Mouse (Mus musculus) CH12.LX (cell line): ENCODE measurements at regions not wholly inside any gene's neighbourhood (a gene's known extent, or its start where the extent isn't known, plus 50 kb on each side); places are given as distances from the start of the nearest gene placed in this dataset.

ENCODE experiments used
- DNase-seq: peaks from one replicate; pipeline ENCODE4 v3.0.0-alpha.2; 2013; ENCODE audit errors: extremely low read depth
- H3K27ac ChIP-seq: 2 replicates; pipeline ENCODE4 v1.5.1; 2012; ENCODE audit warnings: low read depth, mild to moderate bottlenecking, control low read depth, moderate library complexity; ENCODE audit not compliant: insufficient read depth
- H3K27me3 ChIP-seq: replicated peaks from 2 replicates; pipeline ENCODE3; 2012; ENCODE audit warnings: inconsistent platforms
- H3K36me3 ChIP-seq, 2 experiments: replicated peaks in 1 of 2; 2 replicates each; pipeline versions ENCODE3 to v1.6.1; 2012; ENCODE audit warnings: inconsistent platforms in 1 of 2, low read length in 1 of 2, mild to moderate bottlenecking in 1 of 2, mixed read lengths in 1 of 2, moderate library complexity in 1 of 2; ENCODE audit not compliant: control insufficient read depth in 1 of 2, insufficient read depth in 1 of 2
- H3K4me1 ChIP-seq, 2 experiments: 2 replicates each; pipeline ENCODE4 v1.6.1; 2012; ENCODE audit warnings: inconsistent platforms in 1 of 2, moderate library complexity in 1 of 2; ENCODE audit not compliant: insufficient read depth in 2 of 2, control insufficient read depth in 1 of 2
- H3K4me2 ChIP-seq: 2 replicates; pipeline ENCODE4 v1.6.1; 2012; ENCODE audit warnings: low read depth, mild to moderate bottlenecking, control low read depth; ENCODE audit not compliant: poor library complexity, insufficient read depth, severe bottlenecking
- H3K4me3 ChIP-seq, 3 experiments: fragments of 150-350 bp in 1 of 3; sonication (generic) in 1 of 3; replicated peaks in 1 of 3; 2 replicates each; pipeline versions ENCODE3 to v1.5.1; 2011 to 2012; ENCODE audit warnings: low read depth in 2 of 3, low read length in 2 of 3, mild to moderate bottlenecking in 2 of 3, moderate library complexity in 2 of 3, control low read depth in 1 of 3, improper control_type of control experiment in 1 of 3, inconsistent platforms in 1 of 3, mixed read lengths in 1 of 3; ENCODE audit not compliant: poor library complexity in 1 of 3
- H3K79me2 ChIP-seq: replicated peaks from 2 replicates; pipeline ENCODE4 v1.6.1; 2012; ENCODE audit warnings: mild to moderate bottlenecking, moderate library complexity; ENCODE audit not compliant: control insufficient read depth, poor library complexity, insufficient read depth, severe bottlenecking; ENCODE audit errors: extremely low read depth
- H3K9ac ChIP-seq: 2 replicates; pipeline ENCODE4 v1.6.1; 2012; ENCODE audit warnings: low read depth, mild to moderate bottlenecking, control low read depth, moderate library complexity; ENCODE audit not compliant: insufficient read depth
- H3K9me3 ChIP-seq: replicated peaks from 2 replicates; pipeline ENCODE3; 2012; ENCODE audit warnings: low read length, inconsistent platforms, mixed read lengths
- BHLHE40 ChIP-seq: IDR thresholded peaks from 2 replicates; pipeline ENCODE4 v1.6.1; 2011; ENCODE audit warnings: mild to moderate bottlenecking, low read depth, low read length, improper control_type of control experiment
- CHD1 ChIP-seq: IDR thresholded peaks from 2 replicates; pipeline ENCODE4 v1.6.1; 2012; ENCODE audit warnings: low read depth, low read length, improper control_type of control experiment, inconsistent platforms
- E2F4 ChIP-seq: IDR thresholded peaks from 2 replicates; pipeline ENCODE4 v1.6.1; 2011; ENCODE audit warnings: low read depth, low read length, improper control_type of control experiment; ENCODE audit not compliant: insufficient replicate concordance
- EP300 ChIP-seq: IDR thresholded peaks from 2 replicates; pipeline ENCODE4 v1.6.1; 2011; ENCODE audit warnings: low read length, improper control_type of control experiment
- GABPA ChIP-seq: IDR thresholded peaks from 2 replicates; pipeline ENCODE4 v1.6.1; 2012; ENCODE audit warnings: low read depth, low read length, improper control_type of control experiment, inconsistent platforms; ENCODE audit not compliant: insufficient replicate concordance
- HCFC1 ChIP-seq: IDR thresholded peaks from 2 replicates; pipeline ENCODE4 v1.6.1; 2012; ENCODE audit warnings: low read depth, mild to moderate bottlenecking, inconsistent platforms, low read length, improper control_type of control experiment
- JUND ChIP-seq: conservative IDR thresholded peaks from 2 replicates; pipeline ENCODE4 v1.6.1; 2011; ENCODE audit warnings: low read depth, low read length, improper control_type of control experiment
- KAT2A ChIP-seq: IDR thresholded peaks from 2 replicates; pipeline ENCODE4 v1.6.1; 2012; ENCODE audit warnings: low read length, improper control_type of control experiment, inconsistent platforms; ENCODE audit not compliant: insufficient replicate concordance
- MAFK ChIP-seq: IDR thresholded peaks from 2 replicates; pipeline ENCODE4 v1.6.1; 2011; ENCODE audit warnings: low read length, improper control_type of control experiment; ENCODE audit not compliant: insufficient replicate concordance
- MAZ ChIP-seq: IDR thresholded peaks from 2 replicates; pipeline ENCODE4 v1.6.1; 2012; ENCODE audit warnings: low read depth, mild to moderate bottlenecking, inconsistent platforms, low read length, improper control_type of control experiment, moderate library complexity
- MYC ChIP-seq: IDR thresholded peaks from 2 replicates; pipeline ENCODE4 v1.6.1; 2011; ENCODE audit warnings: low read depth, mild to moderate bottlenecking, improper control_type of control experiment, low read length
- NELFE ChIP-seq: IDR thresholded peaks from 2 replicates; pipeline ENCODE4 v1.6.1; 2011; ENCODE audit warnings: low read depth, low read length, improper control_type of control experiment
- NRF1 ChIP-seq: IDR thresholded peaks from 2 replicates; pipeline ENCODE4 v1.6.1; 2014; ENCODE audit warnings: low read depth, mild to moderate bottlenecking, inconsistent platforms, low read length, improper control_type of control experiment, moderate library complexity
- PAX5 ChIP-seq: IDR thresholded peaks from 2 replicates; pipeline ENCODE4 v1.6.1; 2012; ENCODE audit warnings: low read length, inconsistent platforms, mixed read lengths
- RCOR1 ChIP-seq: conservative IDR thresholded peaks from 2 replicates; pipeline ENCODE4 v1.6.1; 2012; ENCODE audit warnings: low read depth, mild to moderate bottlenecking, inconsistent platforms, low read length, improper control_type of control experiment
- SIN3A ChIP-seq: IDR thresholded peaks from 2 replicates; pipeline ENCODE4 v1.6.1; 2012; ENCODE audit warnings: low read length, improper control_type of control experiment, inconsistent platforms
- TBP ChIP-seq: conservative IDR thresholded peaks from 2 replicates; pipeline ENCODE4 v1.6.1; 2011; ENCODE audit warnings: low read depth, low read length, improper control_type of control experiment
- UBTF ChIP-seq: IDR thresholded peaks from 2 replicates; pipeline ENCODE4 v1.6.1; 2012; ENCODE audit warnings: low read depth, mild to moderate bottlenecking, inconsistent platforms, low read length, improper control_type of control experiment, moderate library complexity
- USF1 ChIP-seq: IDR thresholded peaks from 2 replicates; pipeline ENCODE4 v1.6.1; 2014; ENCODE audit warnings: low read depth, mild to moderate bottlenecking, inconsistent platforms, low read length, improper control_type of control experiment
- dilution Hi-C: fragments of 300-500 bp; cut with MboI; formaldehyde crosslinking; loops from 2 replicates; pipeline ENCODE4 v1.14.3; 2020; ENCODE audit warnings: low sequenced_read_pairs; ENCODE audit not compliant: extremely low pct_unique_long_range_greater_than_20kb, extremely low pct_ligation_motif_present
- in situ Hi-C: fragments of 300-500 bp; cut with MboI; formaldehyde crosslinking; loops from 3 replicates; pipeline ENCODE4 v1.14.3; 2019; ENCODE audit warnings: low sequenced_read_pairs, low pct_ligation_motif_present, low pct_unique_long_range_greater_than_20kb, mixed read lengths

GRCm38 (mm10) chr13:37225834-37226233 is 119.2 kb upstream of the Ly86 start:
- H3K9me3 ChIP-seq = no peaks in the 10 kb centered on the region
- no peak overlapping the region for H3K4me3 ChIP-seq
- no peak overlapping the region for H3K27ac ChIP-seq
- H3K4me1 ChIP-seq = 0 out of 4 replicates have a peak, but pooled peaks cover 0 to 4% of the 10 kb centered on the region in 2 experiments
- no peak for TF ChIP-seq TBP
- TF ChIP-seq CHD1 = no peak
- no peak for TF ChIP-seq RCOR1
- no peak for TF ChIP-seq EP300
- TF ChIP-seq PAX5 = no peak
- no peak for TF ChIP-seq MAZ
- no peak for TF ChIP-seq E2F4
- no peak for TF ChIP-seq NRF1
- no peak for TF ChIP-seq NELFE
- no peak for TF ChIP-seq SIN3A
- TF ChIP-seq USF1 = no peak
- no peak for TF ChIP-seq KAT2A
- TF ChIP-seq JUND = no peak
- TF ChIP-seq GABPA = no peak
- in situ Hi-C loops = no loop called here
- dilution Hi-C loops = no loop called here
- H3K9ac ChIP-seq = no peak overlapping the region
- no peaks in the 10 kb centered on the region for H3K36me3 ChIP-seq
- no peak for DNase-seq
- H3K4me2 ChIP-seq = no peak overlapping the region
- no peaks in the 10 kb centered on the region for H3K27me3 ChIP-seq
- H3K79me2 ChIP-seq = no peaks in the 10 kb centered on the region

- no peak for DNase-seq
- dilution Hi-C loops = no loop called here
- no peaks in the 10 kb centered on the region for H3K36me3 ChIP-seq
- TF ChIP-seq EP300 (no peak), HCFC1 (no peak), UBTF (no peak), RCOR1 (no peak), MYC (no peak), BHLHE40 (no peak), MAFK (no peak), CHD1 (no peak)
- TF ChIP-seq, all 38 proteins: peak for 0
- Histone ChIP-seq H3K79me2 (no peaks in the 10 kb centered on the region), H3K27ac (no peak overlapping the region), H3K4me1 (no peaks in the 10 kb centered on the region), H3K4me2 (peak overlapping the region; percentile 6; the same call in 1 of the 2 replicates), H3K9me3 (no peaks in the 10 kb centered on the region), H3K9ac (no peak overlapping the region), H3K4me3 (no peak overlapping the region), H3K27me3 (no peaks in the 10 kb centered on the region)
- in situ Hi-C loops = no loop called here
Measured at GRCm38 (mm10) chr13:37220436-37220835, 124.6 kb upstream of the Ly86 start.
